Mouse (Mus musculus) testis, adult 2 months (tissue): Measurements from ENCODE around the gene Apol6. TPM values are rescaled to one million over a fixed set of nuclear protein-coding genes. Genes with fewer than 3 reads are reported as not detected.

Experiments used
- H3K27ac ChIP-seq: fragments of 200-500 bp; 2 replicates; pipeline ENCODE4 v1.5.1; 2012; ENCODE audit warnings: low read depth, low read length; ENCODE audit not compliant: control insufficient read depth, insufficient read depth
- H3K27me3 ChIP-seq: fragments of 200-500 bp; 2 replicates; pipeline ENCODE4 v1.6.1; 2012; ENCODE audit warnings: mild to moderate bottlenecking, low read length, moderate library complexity; ENCODE audit not compliant: control insufficient read depth, insufficient read depth
- H3K36me3 ChIP-seq: fragments of 200-500 bp; 2 replicates; pipeline ENCODE4 v1.6.1; 2012; ENCODE audit warnings: mild to moderate bottlenecking, low read length; ENCODE audit not compliant: control insufficient read depth, insufficient read depth
- H3K4me1 ChIP-seq: fragments of 200-500 bp; 2 replicates; pipeline ENCODE4 v1.6.1; 2012; ENCODE audit warnings: low read length; ENCODE audit not compliant: control insufficient read depth, insufficient read depth
- H3K4me3 ChIP-seq: fragments of 200-500 bp; 2 replicates; pipeline ENCODE4 v1.5.1; 2012; ENCODE audit warnings: low read depth, mild to moderate bottlenecking, low read length, moderate library complexity, mixed read lengths; ENCODE audit not compliant: control insufficient read depth
- CTCF ChIP-seq: fragments of 200-500 bp; IDR thresholded peaks from 2 replicates; pipeline ENCODE4 v1.5.1; 2012; ENCODE audit warnings: low read depth, mild to moderate bottlenecking, inconsistent platforms, low read length, moderate library complexity; ENCODE audit not compliant: control insufficient read depth, insufficient read depth, insufficient replicate concordance
- POLR2A ChIP-seq: fragments of 200-500 bp; IDR thresholded peaks from 2 replicates; pipeline ENCODE4 v1.6.1; 2012; ENCODE audit warnings: low read depth, mild to moderate bottlenecking, inconsistent platforms, low read length, moderate library complexity; ENCODE audit not compliant: control insufficient read depth
- polyA plus RNA-seq: library from polyadenylated mRNA; depleted of rRNA; stranded (reverse); fragments of >200 nt; gene quantifications from 2 replicates; pipeline ENCODE4 v1.2.3, GENCODE M21; 2012

The Apol6 gene
- polyA plus RNA-seq, 1 experiment: 0.68 TPM

- TF ChIP-seq POLR2A: no peak
- Histone ChIP-seq H3K4me3 (peak overlapping the region; percentile 9; the same call in 1 of the 2 replicates), H3K27me3 (no peaks in the 10 kb centered on the region), H3K27ac (no peak overlapping the region), H3K36me3 (no peaks in the 10 kb centered on the region), H3K4me1 (peaks cover 10% of the 10 kb centered on the region)
Observed at GRCm38 (mm10) chr15:77071501-77071900, 27.0 kb downstream of the Apol6 start.

GRCm38 (mm10) chr15:77072556-77073163 is 28.1 kb downstream of the Apol6 start:
- TF ChIP-seq POLR2A (no peak), CTCF (no peak)
- no peaks in the 10 kb centered on the region for H3K36me3 ChIP-seq

GRCm38 (mm10) chr15:77076523-77076922 is 32.0 kb downstream of the Apol6 start:
- TF ChIP-seq CTCF (no peak), POLR2A (no peak)
- Histone ChIP-seq H3K27ac (no peak overlapping the region), H3K27me3 (no peaks in the 10 kb centered on the region), H3K4me1 (peaks cover 5% of the 10 kb centered on the region), H3K36me3 (no peaks in the 10 kb centered on the region), H3K4me3 (no peak overlapping the region)

More at GRCm38 (mm10) chr15:77072556-77073163, 28.1 kb downstream of the Apol6 start:
- Histone ChIP-seq H3K4me3 (no peak overlapping the region), H3K4me1 (peaks cover 10% of the 10 kb centered on the region), H3K27me3 (no peaks in the 10 kb centered on the region), H3K27ac (no peak overlapping the region)

- Histone ChIP-seq H3K4me1 (peaks cover 4% of the 10 kb centered on the region), H3K27ac (no peak overlapping the region), H3K4me3 (no peak overlapping the region), H3K36me3 (no peaks in the 10 kb centered on the region), H3K27me3 (no peaks in the 10 kb centered on the region)
- no peak for TF ChIP-seq POLR2A
- TF ChIP-seq CTCF: no peak
Observed at GRCm38 (mm10) chr15:77077906-77078305, 33.4 kb downstream of the Apol6 start.

- Histone ChIP-seq H3K4me3 (no peak overlapping the region), H3K27ac (no peak overlapping the region), H3K4me1 (peaks cover 4% of the 10 kb centered on the region), H3K27me3 (no peaks in the 10 kb centered on the region), H3K36me3 (no peaks in the 10 kb centered on the region)
- TF ChIP-seq CTCF (no peak), POLR2A (no peak)
Observed at GRCm38 (mm10) chr15:77078786-77079185, 34.3 kb downstream of the Apol6 start.

GRCm38 (mm10) chr15:77079256-77079822 is 34.8 kb downstream of the Apol6 start:
- no peaks in the 10 kb centered on the region for H3K27me3 ChIP-seq
- no peaks in the 10 kb centered on the region for H3K36me3 ChIP-seq
- H3K27ac ChIP-seq: no peak overlapping the region
- H3K4me3 ChIP-seq: no peak overlapping the region
- H3K4me1 ChIP-seq: peaks cover 4% of the 10 kb centered on the region
- TF ChIP-seq CTCF (no peak), POLR2A (no peak)

GRCm38 (mm10) chr15:77079890-77080361 is 35.4 kb downstream of the Apol6 start:
- Histone ChIP-seq H3K27ac (no peak overlapping the region), H3K4me1 (peaks cover 4% of the 10 kb centered on the region), H3K36me3 (no peaks in the 10 kb centered on the region; the same call in 1 of the 2 replicates), H3K27me3 (no peaks in the 10 kb centered on the region), H3K4me3 (no peak overlapping the region)
- TF ChIP-seq POLR2A (no peak), CTCF (no peak)
